Mouse (Mus musculus): ENCODE data around the gene Palmd.

Palmd gene

DNA sequence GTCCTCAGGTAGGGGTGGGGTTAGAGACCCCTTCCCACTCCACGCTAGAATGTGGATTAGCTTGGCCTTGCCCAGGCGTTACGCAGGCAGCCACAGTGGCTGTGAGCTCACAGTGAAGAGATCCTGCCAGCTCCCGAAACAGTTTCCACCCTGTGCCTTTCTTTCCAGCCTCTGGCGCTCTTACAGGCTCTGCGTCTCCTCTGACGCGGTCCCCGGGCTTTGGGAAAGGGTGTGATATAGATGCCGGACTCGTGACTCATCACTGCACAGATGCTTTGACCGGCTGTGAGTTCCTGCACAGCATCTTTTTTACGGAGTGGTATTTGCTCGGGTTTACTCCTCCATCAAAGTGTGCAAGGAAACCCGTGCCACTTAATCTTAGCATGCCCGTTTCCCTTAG, 62.9 kb downstream of the Palmd start:
- no peak for DNase-seq (ENCODE audit: extremely low read depth, low read depth, low spot score)

- DNase-seq (ENCODE audit: extremely low read depth, low read depth, low spot score), result no peak
Measured at GRCm38 (mm10) chr3:116904158-116904557, 64.6 kb downstream of the Palmd start.

- DNase-seq (ENCODE audit: extremely low read depth, low read depth, low spot score), result no peak
Measured at GRCm38 (mm10) chr3:116892872-116893271, 75.9 kb downstream of the Palmd start.

DNA sequence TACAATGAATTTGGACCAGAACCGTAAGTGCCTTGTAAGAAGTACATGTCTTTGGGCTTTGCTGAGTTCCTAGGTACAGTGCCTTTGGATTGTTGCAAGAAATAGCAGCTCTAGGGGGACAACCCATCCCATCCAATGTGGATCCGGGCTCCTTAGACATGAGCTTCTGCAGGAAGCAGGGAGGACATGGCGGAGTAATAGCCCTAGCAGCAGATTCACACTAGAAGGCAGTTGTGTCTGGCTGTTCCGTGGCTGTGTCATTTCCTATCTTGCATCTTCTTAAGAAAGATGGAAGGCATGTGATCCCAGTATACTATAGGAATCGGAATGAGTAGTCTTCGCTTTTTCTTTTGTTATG, 76.6 kb downstream of the Palmd start:
- DNase-seq (ENCODE audit: extremely low read depth, low read depth, low spot score), result no peak

- DNase-seq (ENCODE audit: extremely low read depth, low read depth, low spot score), result no peak
Measured at GRCm38 (mm10) chr3:116891436-116892205, 77.2 kb downstream of the Palmd start.

DNA sequence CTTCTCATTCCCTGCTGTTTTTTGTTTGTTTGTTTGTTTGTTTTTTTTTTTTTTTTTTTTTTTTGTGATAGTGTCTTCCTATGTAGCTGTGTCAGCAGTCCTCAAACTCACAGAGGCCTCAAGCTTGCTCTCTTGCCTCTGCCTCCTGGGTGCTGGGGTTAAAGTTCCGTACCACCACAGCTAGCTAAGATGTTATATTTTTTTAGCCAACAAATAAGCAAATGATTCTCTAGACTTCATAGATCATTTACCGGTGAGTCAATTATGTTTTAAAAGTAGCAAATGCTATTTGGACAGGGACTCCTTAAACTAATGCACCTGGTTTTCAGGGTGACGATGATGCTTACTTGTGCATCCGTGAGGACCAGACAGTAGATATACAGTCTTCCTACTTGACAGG, 78.2 kb downstream of the Palmd start:
- no peak for DNase-seq (ENCODE audit: extremely low read depth, low read depth, low spot score)

- no peak for DNase-seq (ENCODE audit: extremely low read depth, low read depth, low spot score)
Measured at GRCm38 (mm10) chr3:116889358-116889757, 79.4 kb downstream of the Palmd start.

DNA sequence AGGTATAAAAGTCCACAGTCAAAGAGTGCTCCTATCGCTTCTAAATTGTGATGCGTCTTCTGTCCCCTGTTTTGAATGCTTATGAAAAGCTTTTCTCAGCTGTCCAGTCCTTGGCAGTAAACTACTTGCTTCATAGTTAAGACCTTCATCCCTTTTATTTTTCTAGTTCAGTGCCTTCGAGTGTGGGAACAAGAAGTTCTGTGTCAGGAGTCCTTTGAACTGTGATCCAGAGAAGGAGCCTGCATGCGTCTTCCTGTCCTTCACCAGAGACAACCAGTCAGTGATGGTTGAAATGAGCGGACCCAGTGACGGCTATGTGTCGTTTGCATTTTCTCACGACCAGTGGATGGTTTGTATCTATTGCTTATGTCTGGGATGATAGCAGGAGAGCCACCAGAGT, 83.8 kb downstream of the Palmd start:
- DNase-seq (ENCODE audit: extremely low read depth, low read depth, low spot score), result no peak

GRCm38 (mm10) chr3:116882221-116882960, 86.4 kb downstream of the Palmd start:
- no peak for DNase-seq (ENCODE audit: extremely low read depth, low read depth, low spot score)

GRCm38 (mm10) chr3:116870372-116870771, 98.4 kb downstream of the Palmd start:
- no peak for DNase-seq (ENCODE audit: extremely low read depth, low read depth, low spot score)
